Mouse (Mus musculus) hindbrain, postnatal 0 days (tissue): ENCODE measurements around the gene Id4. TPM values are rescaled to one million over a fixed set of nuclear protein-coding genes. Genes with fewer than 3 reads are reported as not detected.

ENCODE experiments used
- ATAC-seq: fragments of 200-750 bp; cut with Nextera tagmentation; 2 replicates; pipeline ENCODE4 v1.8.0; 2017; ENCODE audit warnings: mild to moderate bottlenecking, moderate TSS enrichment, moderate library complexity
- DNase-seq: peaks from one replicate; pipeline ENCODE4 v3.0.0-alpha.2; 2015; ENCODE audit warnings: low spot score
- H3K27ac ChIP-seq: fragments of 300-500 bp; sonication (generic); 2 replicates; pipeline ENCODE4 v1.5.1; 2014; ENCODE audit warnings: mild to moderate bottlenecking
- H3K27me3 ChIP-seq: fragments of 300-500 bp; sonication (generic); 2 replicates; pipeline ENCODE4 v1.6.1; 2014; ENCODE audit warnings: low read length, mixed read lengths; ENCODE audit not compliant: insufficient read depth
- H3K36me3 ChIP-seq: fragments of 300-500 bp; sonication (generic); 2 replicates; pipeline ENCODE4 v1.6.1; 2014; ENCODE audit warnings: low read length, mixed read lengths; ENCODE audit not compliant: insufficient read depth
- H3K4me1 ChIP-seq: fragments of 300-500 bp; sonication (generic); 2 replicates; pipeline ENCODE4 v1.6.1; 2014; ENCODE audit warnings: antibody characterized with exemption, low read length, mixed read lengths; ENCODE audit not compliant: insufficient read depth
- H3K4me2 ChIP-seq: fragments of 300-500 bp; sonication (generic); 2 replicates; pipeline ENCODE4 v1.6.1; 2014; ENCODE audit warnings: low read depth, mild to moderate bottlenecking, low read length, moderate library complexity, mixed read lengths
- H3K4me3 ChIP-seq: fragments of 300-500 bp; sonication (generic); 2 replicates; pipeline ENCODE4 v1.5.1; 2014; ENCODE audit warnings: low read length
- H3K9ac ChIP-seq: fragments of 300-500 bp; sonication (generic); replicated peaks from 2 replicates; pipeline ENCODE4 v1.6.1; 2014; ENCODE audit warnings: mild to moderate bottlenecking, low read length, moderate library complexity, mixed read lengths
- H3K9me3 ChIP-seq: fragments of 300-500 bp; sonication (generic); 2 replicates; pipeline ENCODE4 v1.6.1; 2016; ENCODE audit warnings: low read length, mixed read lengths
- CTCF ChIP-seq: IDR thresholded peaks from 2 replicates; pipeline ENCODE4 v1.5.1; 2016; ENCODE audit warnings: antibody characterized with exemption, control low read depth, low read depth
- WGBS: fragments of 180-500 bp; shearing (Covaris S2); extraction: QIAGEN DNeasy Blood & Tissue Kit; methylation state at CpG from one replicate; pipeline ENCODE4 v1.1.7; 2014; 5-methylcytosine and 5-hydroxymethylcytosine counted together
- polyA plus RNA-seq: library from polyadenylated mRNA; unstranded; fragments of >200 nt; fragmentation: Nextera tagmentation; extraction: Ambion mirVana; gene quantifications from 2 replicates; pipeline ENCODE4 v1.2.1, GENCODE M21; 2015
- total RNA-seq: library from RNA; depleted of rRNA; stranded (reverse); fragments of >200 nt; gene quantifications from 2 replicates; pipeline ENCODE4 v1.2.3, GENCODE M21; 2014

Id4 gene
- total and polyA plus RNA-seq, 2 experiments from 2014 or later = 65.6 to 67.8 TPM

- ATAC-seq (0 out of 2 replicates have a peak, but pooled peaks have one; percentile 32), DNase-seq (peak; percentile 50)
- Histone ChIP-seq H3K4me2 (no peak overlapping the region), H3K36me3 (no peaks in the 10 kb centered on the region), H3K9ac (no peak overlapping the region), H3K9me3 (no peaks in the 10 kb centered on the region), H3K27me3 (no peaks in the 10 kb centered on the region), H3K27ac (peak overlapping the region; percentile 41; the same call in 1 of the 2 replicates), H3K4me1 (peaks cover 4% of the 10 kb centered on the region), H3K4me3 (no peak overlapping the region)
- 21% methylated on average over 4 of the region's 4 CpGs for WGBS
- peak; percentile 68 for TF ChIP-seq CTCF
Observed at GRCm38 (mm10) chr13:48237516-48237915, 23.5 kb upstream of the Id4 start.

DNA sequence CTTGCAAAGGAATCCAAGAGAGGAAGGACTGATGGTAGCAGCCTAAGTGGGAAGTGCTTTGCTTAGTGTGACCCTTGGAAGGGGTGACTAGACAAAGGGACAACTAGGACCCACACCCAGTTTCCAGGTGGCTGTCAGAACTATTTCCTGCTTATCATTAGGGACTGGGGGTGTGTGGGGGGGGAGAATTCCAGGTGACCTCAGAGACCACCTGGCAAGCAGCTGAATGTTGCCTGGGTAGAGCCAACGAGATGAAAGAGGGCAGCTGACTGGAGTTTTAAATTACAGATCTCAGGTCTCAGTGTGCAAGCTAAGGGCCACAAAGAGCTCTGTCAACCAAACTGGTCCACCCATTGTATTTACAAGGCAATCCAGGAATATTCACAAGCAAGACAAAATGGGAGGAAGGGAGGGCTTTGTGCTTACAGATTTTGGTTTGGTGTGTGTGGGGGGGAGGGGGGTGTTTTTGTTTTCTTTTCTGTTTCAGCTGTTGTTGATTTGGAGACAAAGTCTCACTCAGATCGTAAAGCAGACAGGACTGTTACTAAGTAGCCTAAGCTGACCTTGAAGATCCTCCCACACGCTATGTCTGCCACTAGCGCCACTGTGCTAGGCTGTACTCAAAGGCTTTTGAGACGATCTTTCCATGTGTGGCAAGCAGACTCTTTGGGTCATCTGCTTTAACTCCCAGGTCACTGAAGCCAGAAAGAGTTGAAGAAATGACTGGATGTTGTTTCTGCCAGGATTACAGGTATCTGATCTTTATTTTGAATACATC, 15.6 kb upstream of the Id4 start:
- H3K4me1 ChIP-seq = no peaks in the 10 kb centered on the region
- no peaks in the 10 kb centered on the region for H3K27me3 ChIP-seq
- H3K9ac ChIP-seq = no peak overlapping the region
- no peaks in the 10 kb centered on the region for H3K36me3 ChIP-seq
- H3K27ac ChIP-seq = no peak overlapping the region
- WGBS = 43% methylated on average over 5 of the region's 5 CpGs
- no peak for TF ChIP-seq CTCF
- no peak overlapping the region for H3K4me2 ChIP-seq
- H3K4me3 ChIP-seq = no peak overlapping the region
- H3K9me3 ChIP-seq = no peaks in the 10 kb centered on the region
- no peak for ATAC-seq
- no peak for DNase-seq

DNA sequence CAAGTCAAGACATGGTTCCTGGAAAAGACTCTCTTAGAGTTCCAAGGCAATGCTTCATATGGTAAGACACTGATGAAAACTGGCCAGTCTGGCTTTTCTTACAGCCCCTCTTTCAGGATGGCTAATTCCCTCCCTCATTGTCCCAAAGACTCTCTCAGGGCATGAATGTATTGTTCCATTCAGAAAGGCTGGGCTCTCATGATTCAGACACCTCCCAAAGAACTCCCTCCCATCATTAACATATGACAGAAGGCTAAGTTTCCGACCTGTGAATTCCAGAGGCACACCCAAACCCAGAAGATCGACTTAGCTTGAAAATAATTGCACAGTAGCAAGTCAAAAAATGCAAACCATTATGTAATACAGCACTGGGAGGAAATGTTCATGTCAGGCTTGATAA, 8.5 kb upstream of the Id4 start:
- ATAC-seq (no peak), DNase-seq (no peak)
- Histone ChIP-seq H3K36me3 (no peaks in the 10 kb centered on the region), H3K4me1 (no peaks in the 10 kb centered on the region), H3K9me3 (peaks cover 5% of the 10 kb centered on the region; the same call in 1 of the 2 replicates), H3K4me3 (no peak overlapping the region), H3K9ac (no peak overlapping the region), H3K4me2 (no peak overlapping the region), H3K27me3 (no peaks in the 10 kb centered on the region), H3K27ac (no peak overlapping the region)
- TF ChIP-seq CTCF = no peak
- WGBS = 37% methylated on average over 2 of the region's 2 CpGs

- peak; percentile 7; the same call in 1 of the 2 replicates for TF ChIP-seq CTCF
- no peak overlapping the region for H3K9ac ChIP-seq
- no peak overlapping the region for H3K27ac ChIP-seq
- no peak overlapping the region for H3K4me2 ChIP-seq
- H3K4me1 ChIP-seq = no peaks in the 10 kb centered on the region
- no peaks in the 10 kb centered on the region for H3K36me3 ChIP-seq
- no peak overlapping the region for H3K4me3 ChIP-seq
- peaks cover 5% of the 10 kb centered on the region; the same call in 1 of the 2 replicates for H3K9me3 ChIP-seq
- DNase-seq (no peak), ATAC-seq (no peak)
- 84% methylated on average over 8 of the region's 8 CpGs for WGBS
- H3K27me3 ChIP-seq = no peaks in the 10 kb centered on the region
Observed at GRCm38 (mm10) chr13:48255026-48255425, 6.0 kb upstream of the Id4 start.

GRCm38 (mm10) chr13:48261341-48262221, 553 bp downstream of the Id4 start:
- H3K36me3 ChIP-seq = no peaks in the 10 kb centered on the region
- H3K4me3 ChIP-seq = peak overlapping the region; percentile 82
- H3K9me3 ChIP-seq = no peaks in the 10 kb centered on the region
- peak; percentile 22; the same call in 1 of the 2 replicates for ATAC-seq
- no peak for TF ChIP-seq CTCF
- peak; percentile 69 for DNase-seq
- H3K4me1 ChIP-seq = no peaks in the 10 kb centered on the region
- peak overlapping the region; percentile 80 for H3K4me2 ChIP-seq
- H3K27me3 ChIP-seq = no peaks in the 10 kb centered on the region
- under 1% methylated on average over 97 of the region's 98 CpGs for WGBS
- peak overlapping the region; percentile 90 for H3K27ac ChIP-seq
- peak overlapping the region; percentile 82 for H3K9ac ChIP-seq

GRCm38 (mm10) chr13:48262451-48262969, 1.5 kb downstream of the Id4 start:
- Histone ChIP-seq H3K9ac (peak overlapping the region; percentile 82), H3K27ac (peak overlapping the region; percentile 90), H3K4me3 (peak overlapping the region; percentile 82), H3K27me3 (no peaks in the 10 kb centered on the region), H3K36me3 (no peaks in the 10 kb centered on the region), H3K9me3 (no peaks in the 10 kb centered on the region), H3K4me2 (peak overlapping the region; percentile 80), H3K4me1 (no peaks in the 10 kb centered on the region)
- peak; percentile 64 for DNase-seq
- no peak for TF ChIP-seq CTCF
- WGBS = under 1% methylated on average over 25 of the region's 25 CpGs
- ATAC-seq = no peak
